Mouse (Mus musculus): Measurements from ENCODE around the gene Smad5. TPM values are rescaled to one million over a fixed set of nuclear protein-coding genes. Genes with fewer than 3 reads are reported as not detected.
A peak's percentile ranks its signal among the peaks of the same experiment; 100 is the strongest.

The Smad5 gene
- total and polyA plus RNA-seq, 3 experiments, result 4.3 to 7.4 (median 4.4) TPM

GRCm38 (mm10) chr13:56699370-56699769 lies 3.4 kb upstream of the Smad5 start:
- TF ChIP-seq ZMIZ1 (IDR thresholded peaks at IDR 0.05; ENCODE audit: low read depth, low read length) (no peak), USF1 (IDR thresholded peaks at IDR 0.05; ENCODE audit: low read depth, low read length) (no peak), CTCF (conservative IDR thresholded peaks at IDR 0.05 in 1 of 2, IDR thresholded peaks at IDR 0.05 in 1 of 2; ENCODE audit: low read depth in 2 of 2, low read length in 2 of 2) (peak in 1 of 2 experiments; percentile 31; a peak in 2 of 4 replicates), MAX (IDR thresholded peaks at IDR 0.05; ENCODE audit: low read length) (no peak), EP300 (IDR thresholded peaks at IDR 0.05; ENCODE audit: low read length) (no peak), UBTF (IDR thresholded peaks at IDR 0.05; ENCODE audit: low read depth, low read length) (no peak), TBP (conservative IDR thresholded peaks at IDR 0.05; ENCODE audit: low read depth, low read length) (no peak), SMC3 (IDR thresholded peaks at IDR 0.05; ENCODE audit: low read depth, low read length) (no peak), E2F4 (IDR thresholded peaks at IDR 0.05; ENCODE audit: insufficient replicate concordance, low read depth, low read length) (no peak)
- peaks cover 21% of the 10 kb centered on the region for H3K27me3 ChIP-seq (replicated peaks)
- in situ Hi-C loops (cut with MboI; ENCODE audit: low pct_ligation_motif_present, low pct_unique_long_range_greater_than_20kb, low sequenced_read_pairs) (loop anchor here (25.0 kb wide), 1 partner anchor 412 kb away; the partner anchor contains the start of gene Cxcl14), dilution Hi-C loops (cut with MboI; ENCODE audit: extremely low pct_ligation_motif_present, extremely low pct_unique_long_range_greater_than_20kb, low sequenced_read_pairs) (no loop called here)
- no peak overlapping the region for H3K27ac ChIP-seq (ENCODE audit: insufficient read depth, low read depth)
- peaks cover 1 to 9% of the 10 kb centered on the region in 2 experiments; a peak in 2 of 4 replicates for H3K4me1 ChIP-seq (ENCODE audit: control insufficient read depth in 1 of 2, insufficient read depth in 2 of 2)
- no peak for DNase-seq (ENCODE audit: extremely low read depth)
- H3K9ac ChIP-seq (ENCODE audit: insufficient read depth, low read depth), result no peak overlapping the region
- H3K4me2 ChIP-seq (ENCODE audit: insufficient read depth, low read depth, poor library complexity, severe bottlenecking), result no peak overlapping the region
- H3K79me2 ChIP-seq (replicated peaks; ENCODE audit: control insufficient read depth, extremely low read depth, insufficient read depth, poor library complexity, severe bottlenecking), result peaks cover 5% of the 10 kb centered on the region
- no peak overlapping the region for H3K4me3 ChIP-seq (replicated peaks in 1 of 3; ENCODE audit: low read depth in 2 of 3, low read length in 2 of 3, poor library complexity in 1 of 3)
- H3K9me3 ChIP-seq (replicated peaks; ENCODE audit: low read length), result no peaks in the 10 kb centered on the region
- H3K36me3 ChIP-seq (replicated peaks in 1 of 2; ENCODE audit: control insufficient read depth in 1 of 2, insufficient read depth in 1 of 2, low read length in 1 of 2), result no peaks in the 10 kb centered on the region

- in situ Hi-C loops (cut with MboI; ENCODE audit: low pct_ligation_motif_present, low pct_unique_long_range_greater_than_20kb, low sequenced_read_pairs) (no loop called here), dilution Hi-C loops (cut with MboI; ENCODE audit: extremely low pct_ligation_motif_present, extremely low pct_unique_long_range_greater_than_20kb, low sequenced_read_pairs) (no loop called here)
- TF ChIP-seq ZNF384 (IDR thresholded peaks at IDR 0.05; ENCODE audit: low read depth, low read length), result no peak
- no peak for TF ChIP-seq CHD2 (IDR thresholded peaks at IDR 0.05; ENCODE audit: low read length)
- no peak for TF ChIP-seq KAT2A (IDR thresholded peaks at IDR 0.05; ENCODE audit: insufficient replicate concordance, low read length)
- no peak for TF ChIP-seq MAFK (IDR thresholded peaks at IDR 0.05; ENCODE audit: insufficient replicate concordance, low read length)
- no peak for TF ChIP-seq ZKSCAN1 (IDR thresholded peaks at IDR 0.05; ENCODE audit: borderline replicate concordance, low read depth, low read length)
- TF ChIP-seq HCFC1 (IDR thresholded peaks at IDR 0.05; ENCODE audit: low read depth, low read length), result no peak
- TF ChIP-seq JUN (IDR thresholded peaks at IDR 0.05; ENCODE audit: insufficient read depth, low read depth, low read length), result no peak
- TF ChIP-seq USF2 (conservative IDR thresholded peaks at IDR 0.05; ENCODE audit: low read depth, low read length), result no peak
- no peak for TF ChIP-seq SMC3 (IDR thresholded peaks at IDR 0.05; ENCODE audit: low read depth, low read length)
- TF ChIP-seq POLR2A (IDR thresholded peaks at IDR 0.05; ENCODE audit: low read depth, low read length), result no peak
- no peak for TF ChIP-seq USF1 (IDR thresholded peaks at IDR 0.05; ENCODE audit: low read depth, low read length)
- no peak for TF ChIP-seq ZC3H11A (IDR thresholded peaks at IDR 0.05; ENCODE audit: low read depth, low read length)
- TF ChIP-seq NRF1 (IDR thresholded peaks at IDR 0.05; ENCODE audit: low read depth, low read length), result no peak
- TF ChIP-seq MAZ (IDR thresholded peaks at IDR 0.05; ENCODE audit: low read depth, low read length), result no peak
- Histone ChIP-seq H3K36me3 (replicated peaks in 1 of 2; ENCODE audit: control insufficient read depth in 1 of 2, insufficient read depth in 1 of 2, low read length in 1 of 2) (peaks cover 0 to 7% of the 10 kb centered on the region in 2 experiments), H3K27ac (ENCODE audit: insufficient read depth, low read depth) (no peak overlapping the region), H3K9me3 (replicated peaks; ENCODE audit: low read length) (no peaks in the 10 kb centered on the region), H3K9ac (ENCODE audit: insufficient read depth, low read depth) (no peak overlapping the region), H3K4me3 (replicated peaks in 1 of 3; ENCODE audit: low read depth in 2 of 3, low read length in 2 of 3, poor library complexity in 1 of 3) (no peak overlapping the region), H3K4me1 (ENCODE audit: control insufficient read depth in 1 of 2, insufficient read depth in 2 of 2) (peaks cover 8 to 25% of the 10 kb centered on the region in 2 experiments), H3K27me3 (replicated peaks) (peaks cover 14% of the 10 kb centered on the region), H3K4me2 (ENCODE audit: insufficient read depth, low read depth, poor library complexity, severe bottlenecking) (no peak overlapping the region), H3K79me2 (replicated peaks; ENCODE audit: control insufficient read depth, extremely low read depth, insufficient read depth, poor library complexity, severe bottlenecking) (peaks cover 21% of the 10 kb centered on the region)
- DNase-seq (ENCODE audit: extremely low read depth), result no peak
Observed at GRCm38 (mm10) chr13:56700981-56701380, 1.8 kb upstream of the Smad5 start.
